Mouse (Mus musculus): Measurements from ENCODE around the gene Utp15. TPM values are rescaled to one million over a fixed set of nuclear protein-coding genes. Genes with fewer than 3 reads are reported as not detected.

The Utp15 gene
- polyA plus RNA-seq, 1 experiment: 6.9 TPM

GRCm38 (mm10) chr13:98205111-98205510, 57.7 kb downstream of the Utp15 start:
- H3K27ac ChIP-seq (ENCODE audit: insufficient read depth, low read depth, low read length): no peak overlapping the region
- no peak for DNase-seq
- no peak overlapping the region for H3K4me3 ChIP-seq (ENCODE audit: insufficient read depth, low read depth, low read length)

GRCm38 (mm10) chr13:98204371-98204770, 58.5 kb downstream of the Utp15 start:
- WGBS: 93% methylated on average over 8 of the region's 8 CpGs
- no peak overlapping the region for H3K27ac ChIP-seq (ENCODE audit: insufficient read depth, low read depth, low read length)
- no peaks in the 10 kb centered on the region for H3K36me3 ChIP-seq (ENCODE audit: control insufficient read depth, insufficient read depth, low read length)
- no peaks in the 10 kb centered on the region for H3K27me3 ChIP-seq (replicated peaks; ENCODE audit: control insufficient read depth, insufficient read depth, low read length)
- TF ChIP-seq CTCF (conservative IDR thresholded peaks at IDR 0.05; ENCODE audit: insufficient read depth, insufficient read length, low read depth, low read length) (no peak), POLR2A (IDR thresholded peaks at IDR 0.05; ENCODE audit: low read depth, low read length) (no peak)
- no peak for DNase-seq
- H3K4me3 ChIP-seq (ENCODE audit: insufficient read depth, low read depth, low read length): no peak overlapping the region
- no peaks in the 10 kb centered on the region for H3K4me1 ChIP-seq (ENCODE audit: control insufficient read depth, insufficient read depth, low read length)

More at GRCm38 (mm10) chr13:98205111-98205510, 57.7 kb downstream of the Utp15 start:
- 44% methylated on average over 8 of the region's 8 CpGs for WGBS
- Histone ChIP-seq H3K4me1 (ENCODE audit: control insufficient read depth, insufficient read depth, low read length) (no peaks in the 10 kb centered on the region), H3K36me3 (ENCODE audit: control insufficient read depth, insufficient read depth, low read length) (no peaks in the 10 kb centered on the region), H3K27me3 (replicated peaks; ENCODE audit: control insufficient read depth, insufficient read depth, low read length) (no peaks in the 10 kb centered on the region)
- no peak for TF ChIP-seq CTCF (conservative IDR thresholded peaks at IDR 0.05; ENCODE audit: insufficient read depth, insufficient read length, low read depth, low read length)
- no peak for TF ChIP-seq POLR2A (IDR thresholded peaks at IDR 0.05; ENCODE audit: low read depth, low read length)

GRCm38 (mm10) chr13:98201436-98201835, 61.4 kb downstream of the Utp15 start:
- no peaks in the 10 kb centered on the region for H3K36me3 ChIP-seq (ENCODE audit: control insufficient read depth, insufficient read depth, low read length)
- no peak for DNase-seq

More at GRCm38 (mm10) chr13:98201436-98201835, 61.4 kb downstream of the Utp15 start:
- 67% methylated on average over 9 of the region's 9 CpGs for WGBS
- Histone ChIP-seq H3K27me3 (replicated peaks; ENCODE audit: control insufficient read depth, insufficient read depth, low read length) (no peaks in the 10 kb centered on the region), H3K27ac (ENCODE audit: insufficient read depth, low read depth, low read length) (no peak overlapping the region), H3K4me3 (ENCODE audit: insufficient read depth, low read depth, low read length) (no peak overlapping the region), H3K4me1 (ENCODE audit: control insufficient read depth, insufficient read depth, low read length) (no peaks in the 10 kb centered on the region)
- TF ChIP-seq POLR2A (IDR thresholded peaks at IDR 0.05; ENCODE audit: low read depth, low read length) (no peak), CTCF (conservative IDR thresholded peaks at IDR 0.05; ENCODE audit: insufficient read depth, insufficient read length, low read depth, low read length) (no peak)

Other genes starting within 250 kb of the Utp15 start
- gene Arhgef28, start 56.6 kb downstream of the Utp15 start, polyA plus RNA-seq (2012; rRNA removed): 39.3 and 48.1 TPM in 2 replicates
- gene Ankra2, start within 50 bp of the Utp15 start, polyA plus RNA-seq (2012; rRNA removed): 9.9 and 11.1 TPM in 2 replicates
- gene Gm21976, start 16.8 kb upstream of the Utp15 start, polyA plus RNA-seq (2012; rRNA removed): not detected in 2 replicates
- 153 and 173 TPM in 2 replicates for gene Btf3, start 54.0 kb upstream of the Utp15 start, polyA plus RNA-seq (2012; rRNA removed)
- 0.91 and 1.1 TPM in 2 replicates for gene Foxd1, start 91.2 kb upstream of the Utp15 start, polyA plus RNA-seq (2012; rRNA removed)
- gene Gm10320, start 229.0 kb upstream of the Utp15 start, polyA plus RNA-seq (2012; rRNA removed): 1.1 and 2.0 TPM in 2 replicates